Mouse (Mus musculus) midbrain, embryonic 15.5 days (tissue): Measurements from ENCODE around the gene Recql5. TPM values are rescaled to one million over a fixed set of nuclear protein-coding genes. Genes with fewer than 3 reads are reported as not detected.

Experiments
- ATAC-seq: fragments of 200-750 bp; cut with Nextera tagmentation; replicated peaks from 2 replicates; pipeline ENCODE4 v1.8.0; 2017; ENCODE audit warnings: moderate TSS enrichment
- H3K27ac ChIP-seq: fragments of 300-500 bp; sonication (generic); 2 replicates; pipeline ENCODE4 v1.5.1; 2015; ENCODE audit warnings: mild to moderate bottlenecking, inconsistent platforms
- H3K27me3 ChIP-seq: fragments of 300-500 bp; sonication (generic); replicated peaks from 2 replicates; pipeline ENCODE4 v1.6.1; 2015; ENCODE audit warnings: inconsistent platforms
- H3K36me3 ChIP-seq: fragments of 300-500 bp; sonication (generic); replicated peaks from 2 replicates; pipeline ENCODE4 v1.6.1; 2015; ENCODE audit warnings: inconsistent platforms
- H3K4me1 ChIP-seq: fragments of 300-500 bp; sonication (generic); 2 replicates; pipeline ENCODE4 v1.6.1; 2015; ENCODE audit warnings: inconsistent platforms
- H3K4me2 ChIP-seq: fragments of 300-500 bp; sonication (generic); 2 replicates; pipeline ENCODE4 v1.6.1; 2015; ENCODE audit warnings: inconsistent platforms, mild to moderate bottlenecking, moderate library complexity
- H3K4me3 ChIP-seq: fragments of 300-500 bp; sonication (generic); 2 replicates; pipeline ENCODE4 v1.5.1; 2015; ENCODE audit warnings: mild to moderate bottlenecking, inconsistent platforms
- H3K9ac ChIP-seq: fragments of 300-500 bp; sonication (generic); 2 replicates; pipeline ENCODE4 v1.6.1; 2015; ENCODE audit warnings: mild to moderate bottlenecking, inconsistent platforms
- H3K9me3 ChIP-seq: fragments of 300-500 bp; sonication (generic); 2 replicates; pipeline ENCODE4 v1.6.1; 2016; ENCODE audit warnings: inconsistent platforms
- WGBS: fragments of 180-500 bp; shearing (Covaris S2); methylation state at CpG from one replicate; pipeline ENCODE4 v1.1.7; 2015; ENCODE audit warnings: mixed read lengths; 5-methylcytosine and 5-hydroxymethylcytosine counted together
- polyA plus RNA-seq: library from polyadenylated mRNA; unstranded; fragments of >200 nt; fragmentation: Nextera tagmentation; extraction: Ambion mirVana; gene quantifications from 2 replicates; pipeline ENCODE4 v1.2.1, GENCODE M21; 2015

Gene Recql5
- polyA plus RNA-seq, result 22.4 and 25.7 TPM in 2 replicates

- H3K9me3 ChIP-seq, result no peaks in the 10 kb centered on the region
- H3K27ac ChIP-seq, result peak within 1 kb of the TSS; percentile 75
- peaks cover 31% of the 10 kb centered on the region for H3K4me1 ChIP-seq
- no peaks in the 10 kb centered on the region for H3K27me3 ChIP-seq
- H3K36me3 ChIP-seq, result peaks cover 21% of the 10 kb centered on the region
- peak; percentile 99 for ATAC-seq
- peak within 1 kb of the TSS; percentile 86 for H3K4me3 ChIP-seq
- H3K4me2 ChIP-seq, result peak within 1 kb of the TSS; percentile 85
- under 1% methylated on average over 28 of the region's 28 CpGs for WGBS
- peak within 1 kb of the TSS; percentile 81 for H3K9ac ChIP-seq
These were observed at the start of gene Recql5, which contains the start of gene Sap30bp for GRCm38 (mm10) chr11:115933108-115933746. Recql5 (minus strand) TSS chr11:115933477. Sap30bp (plus strand) TSS chr11:115933282.

GRCm38 (mm10) chr11:115982472-115982871, 49.2 kb upstream of the Recql5 start:
- Histone ChIP-seq H3K27ac (no peak overlapping the region), H3K9ac (no peak overlapping the region), H3K4me1 (no peaks in the 10 kb centered on the region), H3K36me3 (no peaks in the 10 kb centered on the region), H3K27me3 (peaks cover 2% of the 10 kb centered on the region; the same call in 1 of the 2 replicates), H3K9me3 (no peaks in the 10 kb centered on the region), H3K4me2 (no peak overlapping the region), H3K4me3 (no peak overlapping the region)
- ATAC-seq, result no peak
- WGBS, result 88% methylated on average over 15 of the region's 15 CpGs

- no peak overlapping the region for H3K4me2 ChIP-seq
- peaks cover 10% of the 10 kb centered on the region for H3K4me1 ChIP-seq
- H3K9me3 ChIP-seq, result no peaks in the 10 kb centered on the region
- H3K27me3 ChIP-seq, result peaks cover 38% of the 10 kb centered on the region
- H3K9ac ChIP-seq, result no peak overlapping the region
- ATAC-seq, result no peak
- no peak overlapping the region for H3K27ac ChIP-seq
- WGBS, result 33% methylated on average over 12 of the region's 12 CpGs
- H3K4me3 ChIP-seq, result no peak overlapping the region
- no peaks in the 10 kb centered on the region for H3K36me3 ChIP-seq
These were observed 42.3 kb upstream of the Recql5 start for GRCm38 (mm10) chr11:115975544-115975943.

- H3K4me1 ChIP-seq, result peaks cover 10% of the 10 kb centered on the region
- H3K9me3 ChIP-seq, result no peaks in the 10 kb centered on the region
- no peak overlapping the region for H3K27ac ChIP-seq
- H3K4me2 ChIP-seq, result peak overlapping the region; percentile 58
- H3K36me3 ChIP-seq, result no peaks in the 10 kb centered on the region
- WGBS, result 4% methylated on average over 18 of the region's 18 CpGs
- H3K27me3 ChIP-seq, result peaks cover 38% of the 10 kb centered on the region
- ATAC-seq, result no peak
- H3K4me3 ChIP-seq, result peak overlapping the region; percentile 39
- peak overlapping the region; percentile 28; the same call in 1 of the 2 replicates for H3K9ac ChIP-seq
These were observed 41.8 kb upstream of the Recql5 start for GRCm38 (mm10) chr11:115975083-115975420.

GRCm38 (mm10) chr11:115974309-115975082, 41.2 kb upstream of the Recql5 start, which contains the start of gene Itgb4:
Itgb4 (plus strand) TSS chr11:115974709.
- Histone ChIP-seq H3K27ac (no peak within 1 kb of the TSS), H3K9me3 (no peaks in the 10 kb centered on the region), H3K36me3 (no peaks in the 10 kb centered on the region), H3K4me1 (peaks cover 10% of the 10 kb centered on the region), H3K4me2 (peak within 1 kb of the TSS; percentile 58), H3K27me3 (peaks cover 38% of the 10 kb centered on the region), H3K4me3 (peak within 1 kb of the TSS; percentile 39), H3K9ac (peak within 1 kb of the TSS; percentile 28; the same call in 1 of the 2 replicates)
- no peak for ATAC-seq
- WGBS, result 10% methylated on average over 58 of the region's 58 CpGs

GRCm38 (mm10) chr11:115971016-115971415, 37.7 kb upstream of the Recql5 start:
- Histone ChIP-seq H3K4me3 (no peak overlapping the region), H3K9ac (no peak overlapping the region), H3K27me3 (peaks cover 29% of the 10 kb centered on the region), H3K4me2 (no peak overlapping the region), H3K4me1 (peaks cover 10% of the 10 kb centered on the region), H3K9me3 (no peaks in the 10 kb centered on the region), H3K36me3 (peaks cover 11% of the 10 kb centered on the region), H3K27ac (no peak overlapping the region)
- ATAC-seq, result no peak
- WGBS, result 51% methylated on average over 6 of the region's 6 CpGs

- Histone ChIP-seq H3K36me3 (peaks cover 20% of the 10 kb centered on the region), H3K9ac (no peak overlapping the region), H3K4me3 (no peak overlapping the region), H3K9me3 (no peaks in the 10 kb centered on the region), H3K27me3 (peaks cover 20% of the 10 kb centered on the region), H3K4me1 (peaks cover 10% of the 10 kb centered on the region), H3K4me2 (no peak overlapping the region), H3K27ac (no peak overlapping the region)
- 54% methylated on average over 15 of the region's 15 CpGs for WGBS
- no peak for ATAC-seq
These were observed 36.9 kb upstream of the Recql5 start for GRCm38 (mm10) chr11:115970006-115970673.

- Histone ChIP-seq H3K27me3 (peaks cover 8% of the 10 kb centered on the region), H3K36me3 (peaks cover 33% of the 10 kb centered on the region), H3K4me3 (no peak overlapping the region), H3K4me1 (no peaks in the 10 kb centered on the region), H3K27ac (no peak overlapping the region), H3K4me2 (no peak overlapping the region), H3K9ac (no peak overlapping the region), H3K9me3 (no peaks in the 10 kb centered on the region)
- WGBS, result 62% methylated on average over 5 of the region's 5 CpGs
- ATAC-seq, result no peak
These were observed 35.6 kb upstream of the Recql5 start for GRCm38 (mm10) chr11:115968731-115969405.

- Histone ChIP-seq H3K36me3 (peaks cover 68% of the 10 kb centered on the region), H3K27me3 (no peaks in the 10 kb centered on the region), H3K4me3 (no peak overlapping the region), H3K27ac (no peak overlapping the region), H3K4me1 (no peaks in the 10 kb centered on the region), H3K9ac (no peak overlapping the region), H3K4me2 (no peak overlapping the region), H3K9me3 (no peaks in the 10 kb centered on the region)
- no peak for ATAC-seq
- 92% methylated on average over 10 of the region's 10 CpGs for WGBS
These were observed 31.8 kb upstream of the Recql5 start for GRCm38 (mm10) chr11:115964977-115965604.

GRCm38 (mm10) chr11:115962651-115963412, 29.6 kb upstream of the Recql5 start:
- H3K27me3 ChIP-seq, result no peaks in the 10 kb centered on the region
- peaks cover 75% of the 10 kb centered on the region for H3K36me3 ChIP-seq
- H3K9ac ChIP-seq, result no peak overlapping the region
- WGBS, result 90% methylated on average over 9 of the region's 9 CpGs
- H3K9me3 ChIP-seq, result no peaks in the 10 kb centered on the region
- ATAC-seq, result no peak
- H3K4me2 ChIP-seq, result no peak overlapping the region
- no peaks in the 10 kb centered on the region for H3K4me1 ChIP-seq
- no peak overlapping the region for H3K4me3 ChIP-seq
- H3K27ac ChIP-seq, result no peak overlapping the region

- 98% methylated on average over 9 of the region's 9 CpGs for WGBS
- Histone ChIP-seq H3K9me3 (no peaks in the 10 kb centered on the region), H3K4me3 (no peak overlapping the region), H3K27ac (no peak overlapping the region), H3K4me2 (no peak overlapping the region), H3K27me3 (no peaks in the 10 kb centered on the region), H3K36me3 (peaks cover 47% of the 10 kb centered on the region), H3K9ac (no peak overlapping the region), H3K4me1 (peaks cover 3% of the 10 kb centered on the region; the same call in 1 of the 2 replicates)
- ATAC-seq, result no peak
These were observed 25.7 kb upstream of the Recql5 start for GRCm38 (mm10) chr11:115959018-115959417.
